Mouse (Mus musculus): Measurements from ENCODE around the gene Iyd.

DNA sequence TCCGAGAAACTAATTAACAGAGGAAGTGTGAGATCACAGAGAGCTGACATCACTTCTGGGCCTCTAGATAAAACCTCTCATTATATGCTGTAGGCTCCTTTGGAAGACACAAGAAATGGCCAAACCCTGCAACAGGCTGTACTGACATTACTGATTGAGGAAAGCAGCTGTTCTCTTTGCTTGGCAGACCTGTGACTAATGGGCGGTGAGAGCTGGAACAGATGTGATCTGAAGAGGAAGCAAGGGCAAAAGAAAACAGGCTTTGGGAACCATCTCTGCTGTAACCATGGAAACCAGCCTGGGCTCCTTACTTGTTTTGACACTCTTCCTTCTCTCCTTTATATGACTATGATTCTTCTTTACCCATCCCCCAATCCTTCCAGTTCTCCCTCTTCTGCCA is 56.7 kb downstream of the Iyd start:
- TF ChIP-seq GATA1 (IDR thresholded peaks at IDR 0.05; ENCODE audit: low read length) (no peak), TAL1 (IDR thresholded peaks at IDR 0.05; ENCODE audit: low read length) (no peak)
